Mouse (Mus musculus) cerebellum, adult 11-12 months (tissue): Measurements from ENCODE around the gene Gm21783.
"Not testable (repeated sequence)": the region's sequence is repeated elsewhere in the genome, so short reads cannot be mapped to it uniquely, and the experiment has no call there.

Experiments
- DNase-seq: peaks from one replicate; pipeline ENCODE4 v3.0.0; 2022

Gm21783 gene

GRCm38 (mm10) chrY:44981163-44981562 is at the start of gene Gm21783:
TSS of gene Gm21783 (minus strand) at chrY:44981263.
- DNase-seq, result not testable (repeated sequence)
